Mouse (Mus musculus) v-Abl transformed pro-B cells (cell line): ENCODE measurements at regions not wholly inside any gene's neighbourhood (a gene's known extent, or its start where the extent isn't known, plus 50 kb on each side); places are given as distances from the start of the nearest gene placed in this dataset.

Source experiments
- in situ Hi-C, 2 experiments: fragments of 400-800 bp; cut with MboI; formaldehyde crosslinking; loops; one replicate each; pipeline ENCODE4 v1.15.1; 2025; ENCODE audit not compliant: unreplicated experiment in 2 of 2

DNA sequence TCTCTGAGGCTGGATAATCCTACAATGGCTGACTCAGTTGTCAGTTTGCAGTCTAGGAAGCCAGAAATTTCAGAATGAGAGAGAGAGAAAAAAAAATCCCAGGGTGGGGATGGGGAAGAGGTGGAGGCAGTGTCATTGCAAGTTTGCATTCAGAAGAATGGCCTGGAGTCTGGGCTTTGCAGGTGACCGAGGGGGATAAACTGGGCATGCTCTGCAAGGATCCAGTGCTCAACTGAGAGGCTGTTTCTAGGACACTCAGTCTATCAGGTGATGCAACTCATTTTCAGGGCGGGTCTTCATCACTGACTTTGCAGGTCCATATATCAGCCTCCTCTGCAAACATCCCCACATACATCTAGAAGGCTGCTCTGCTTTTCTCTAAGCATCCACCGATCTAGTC lies 256.7 kb downstream of the Dact1 start:
- in situ Hi-C loops = no loop called here

GRCm38 (mm10) chr12:71568251-71568650 lies 258.6 kb downstream of the Dact1 start:
- in situ Hi-C loops = no loop called here

- in situ Hi-C loops = no loop called here
These were observed 259.3 kb downstream of the Dact1 start for GRCm38 (mm10) chr12:71568880-71569390.

DNA sequence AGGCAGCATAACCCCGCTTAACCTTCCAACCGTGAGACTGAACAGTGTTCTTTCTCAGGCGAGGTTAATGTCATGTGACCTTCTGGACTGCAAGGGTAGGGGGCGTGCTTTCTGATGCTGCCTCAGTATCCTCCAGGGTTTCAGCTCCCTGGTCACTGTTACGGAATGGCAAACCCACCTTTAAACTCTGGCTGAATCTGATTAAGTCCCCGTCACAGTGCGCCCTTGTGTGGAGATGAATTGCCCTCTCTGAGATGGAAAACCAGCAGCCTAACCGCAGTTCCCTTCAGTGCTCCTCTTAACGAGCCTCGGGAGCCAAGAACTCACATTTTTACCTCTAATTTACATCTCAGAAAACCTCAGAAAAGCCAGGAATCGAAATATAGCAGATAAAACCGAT lies 260.0 kb downstream of the Dact1 start:
- in situ Hi-C loops = no loop called here

GRCm38 (mm10) chr12:71570116-71570515 lies 260.4 kb downstream of the Dact1 start:
- in situ Hi-C loops = no loop called here

- in situ Hi-C loops = no loop called here
These were observed 257.9 kb upstream of the Daam1 start for GRCm38 (mm10) chr12:71572833-71573446.

GRCm38 (mm10) chr12:71573456-71573855 lies 257.4 kb upstream of the Daam1 start:
- in situ Hi-C loops = no loop called here

DNA sequence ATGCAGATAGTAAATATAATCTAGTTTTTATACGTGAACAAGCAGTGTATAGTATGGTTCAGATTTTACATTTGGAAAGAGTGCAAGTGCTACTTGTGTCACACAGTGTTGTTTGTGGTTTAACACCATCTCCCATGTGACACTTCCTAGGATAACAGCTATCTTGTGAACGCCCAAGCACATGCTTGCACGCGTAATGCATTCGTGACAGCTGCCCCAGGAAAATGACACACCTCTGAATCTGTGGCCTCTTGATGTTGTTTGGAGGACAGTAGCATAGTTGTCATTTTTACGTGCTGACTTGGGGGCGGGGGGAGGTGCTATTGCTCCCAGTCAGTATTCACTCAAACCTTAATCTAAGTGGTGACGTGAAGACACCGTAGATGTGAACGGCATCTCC lies 256.2 kb upstream of the Daam1 start:
- in situ Hi-C loops = no loop called here

DNA sequence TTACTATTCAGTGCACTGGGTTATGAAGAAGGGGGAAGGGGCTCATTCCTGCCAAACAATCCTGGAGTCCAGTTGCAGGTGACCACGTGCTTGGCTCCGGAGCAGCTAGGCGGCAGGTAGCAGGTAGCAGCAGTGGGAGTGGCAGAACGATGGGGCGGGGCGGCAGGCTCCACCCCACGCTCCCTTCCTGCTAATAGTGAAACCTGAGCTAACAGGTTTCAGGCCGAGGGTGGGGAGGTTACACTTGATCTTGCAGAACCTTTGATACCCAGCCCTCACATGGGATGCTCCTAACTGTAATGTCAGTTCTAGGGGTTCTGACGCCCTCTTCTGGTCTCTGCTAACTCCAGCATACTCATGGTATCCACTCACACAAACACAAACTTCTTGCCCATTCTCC lies 253.5 kb upstream of the Daam1 start:
- in situ Hi-C loops = no loop called here

- in situ Hi-C loops = no loop called here
These were observed 252.9 kb upstream of the Daam1 start for GRCm38 (mm10) chr12:71578006-71578405.

GRCm38 (mm10) chr12:71578912-71579311 lies 252.0 kb upstream of the Daam1 start:
- in situ Hi-C loops = no loop called here

DNA sequence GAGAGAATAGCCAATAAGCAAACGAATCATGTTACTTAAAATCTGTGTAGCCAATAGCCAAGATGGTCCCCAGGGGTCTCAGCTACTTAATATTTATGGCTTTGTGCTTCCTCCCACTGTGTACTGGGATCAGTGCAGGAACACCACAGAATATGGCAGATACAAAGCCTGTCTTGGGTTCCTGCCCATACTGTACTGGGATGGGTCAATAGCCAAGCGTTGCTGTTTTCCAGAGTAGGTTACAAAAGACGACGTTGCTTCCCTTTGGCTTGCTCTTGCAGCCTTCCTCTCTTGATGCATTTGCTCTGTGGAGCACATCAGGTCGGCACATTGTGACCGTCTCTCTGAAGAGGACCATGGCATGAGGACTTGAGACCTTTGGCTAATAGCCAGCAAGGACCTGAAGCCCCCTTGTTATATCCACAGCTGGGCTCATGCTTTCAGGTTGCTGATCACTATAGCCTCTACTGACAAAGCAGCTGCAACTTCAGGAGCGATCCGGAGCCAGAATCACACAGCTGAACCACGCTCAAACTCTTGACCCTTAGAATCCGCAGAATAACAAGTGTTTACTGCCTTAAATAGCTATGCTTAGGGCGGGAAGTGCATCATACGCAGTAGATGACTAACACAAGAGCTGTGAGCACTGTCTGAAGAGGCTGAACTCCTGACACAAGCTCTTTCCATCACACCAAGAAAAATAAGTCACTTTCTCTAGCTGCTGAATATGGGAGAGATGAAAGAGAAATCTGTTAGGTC lies 250.2 kb upstream of the Daam1 start:
- in situ Hi-C loops = no loop called here

GRCm38 (mm10) chr12:71584618-71585017 lies 246.3 kb upstream of the Daam1 start:
- in situ Hi-C loops = no loop called here

- in situ Hi-C loops = no loop called here
These were observed 232.2 kb upstream of the Daam1 start for GRCm38 (mm10) chr12:71598641-71599040.

- in situ Hi-C loops = no loop called here
These were observed 229.7 kb upstream of the Daam1 start for GRCm38 (mm10) chr12:71601091-71601690.

- in situ Hi-C loops = no loop called here
These were observed 227.7 kb upstream of the Daam1 start for GRCm38 (mm10) chr12:71603136-71603535.

- in situ Hi-C loops = no loop called here
These were observed 224.5 kb upstream of the Daam1 start for GRCm38 (mm10) chr12:71606366-71606765.

GRCm38 (mm10) chr12:71607966-71608365 lies 222.9 kb upstream of the Daam1 start:
- in situ Hi-C loops = no loop called here

- in situ Hi-C loops = no loop called here
These were observed 217.6 kb upstream of the Daam1 start for GRCm38 (mm10) chr12:71613326-71613725.

DNA sequence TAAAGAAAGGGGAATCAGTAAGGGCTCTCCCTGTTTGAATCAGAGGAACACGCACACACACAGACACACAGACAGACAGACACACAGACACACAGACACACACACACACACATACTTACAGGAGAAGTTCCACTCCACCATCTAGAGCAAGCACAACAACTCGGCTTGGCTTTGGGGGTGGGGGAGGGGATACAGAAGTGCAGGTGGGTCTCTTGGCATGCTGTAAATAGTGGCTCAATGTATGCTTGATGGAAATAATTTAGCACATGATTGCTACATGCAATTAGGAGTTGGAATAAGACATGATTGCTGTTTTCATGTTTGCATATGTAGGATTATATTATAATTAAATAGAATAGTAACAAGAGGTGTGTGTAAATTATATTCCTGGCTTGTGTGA lies 215.9 kb upstream of the Daam1 start:
- in situ Hi-C loops = no loop called here

GRCm38 (mm10) chr12:71615383-71615782 lies 215.5 kb upstream of the Daam1 start:
- in situ Hi-C loops = no loop called here

GRCm38 (mm10) chr12:71616121-71616520 lies 214.8 kb upstream of the Daam1 start:
- in situ Hi-C loops = no loop called here
